Mouse (Mus musculus): ENCODE measurements around the gene Kif9.
A peak's percentile ranks its signal among the peaks of the same experiment; 100 is the strongest.

Kif9 gene

DNA sequence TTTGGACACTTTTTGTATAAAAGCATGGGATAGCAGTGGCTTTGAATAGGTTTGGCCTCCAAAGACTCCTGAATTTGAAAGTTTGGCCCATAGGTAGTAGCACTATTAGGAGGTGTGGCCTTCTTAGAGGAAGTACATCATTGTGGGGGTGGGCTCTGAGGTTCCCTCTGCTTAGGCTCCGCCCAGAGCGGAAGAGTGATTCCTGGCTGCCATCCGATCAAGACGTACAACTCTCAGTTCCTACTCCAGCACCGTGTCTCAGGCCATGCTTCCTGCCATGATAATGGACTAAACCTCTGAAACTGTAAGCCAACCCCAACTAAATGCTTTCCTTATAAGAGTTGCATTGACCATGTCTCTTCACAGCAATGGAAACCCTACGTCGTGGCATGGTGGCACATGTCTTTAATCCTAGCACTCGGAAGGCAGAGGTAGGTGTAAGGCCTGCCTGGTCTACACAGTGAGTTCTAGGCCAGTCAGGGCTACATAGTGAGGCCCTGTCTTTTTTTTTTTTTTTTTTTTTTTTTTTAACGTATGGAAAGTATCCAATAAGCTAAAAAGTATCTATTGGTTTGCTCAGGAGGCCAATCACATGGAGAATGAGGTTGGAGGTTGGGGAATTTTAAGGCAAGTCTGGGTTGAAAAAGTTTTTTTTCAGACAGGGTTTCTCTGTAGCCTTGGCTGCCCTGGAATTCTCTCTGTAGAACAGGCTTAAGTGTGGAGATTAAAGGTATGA lies 52.4 kb downstream of the Kif9 start:
- no peak for DNase-seq (ENCODE audit: low spot score in 2 of 2)

GRCm38 (mm10) chr9:110530650-110531049 lies 53.9 kb downstream of the Kif9 start:
- DNase-seq (ENCODE audit: low spot score in 2 of 2) = no peak

DNA sequence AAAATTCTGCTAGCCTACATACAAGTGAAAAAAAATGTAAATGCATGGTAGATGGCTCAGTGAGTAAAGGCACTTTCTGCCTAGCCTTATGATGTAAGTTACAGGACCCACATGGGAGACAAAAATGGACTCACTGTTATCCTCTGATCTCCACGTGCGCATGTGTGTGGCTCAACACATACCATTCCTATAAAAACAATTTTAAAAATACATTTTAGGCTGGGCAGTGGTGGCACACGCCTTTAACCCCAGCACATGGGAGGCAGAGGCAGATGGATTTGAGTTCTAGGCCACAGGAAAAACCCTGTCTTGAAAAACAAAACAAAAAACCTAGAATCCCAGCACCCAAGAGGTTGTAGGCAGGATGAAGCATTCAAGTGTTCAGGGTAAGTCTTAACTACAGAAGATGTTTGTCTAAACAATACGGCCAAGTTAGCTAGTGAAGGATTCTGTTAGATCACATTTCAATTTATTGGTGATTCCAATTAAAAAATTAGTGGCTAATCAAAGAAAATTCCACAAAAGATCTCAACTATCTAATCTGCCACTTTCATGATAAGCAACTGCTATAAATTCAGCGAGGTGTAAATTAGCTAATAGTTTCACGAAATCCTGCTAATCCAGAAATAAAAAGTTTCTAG lies 54.5 kb downstream of the Kif9 start:
- no peak for DNase-seq (ENCODE audit: low spot score in 2 of 2)

DNA sequence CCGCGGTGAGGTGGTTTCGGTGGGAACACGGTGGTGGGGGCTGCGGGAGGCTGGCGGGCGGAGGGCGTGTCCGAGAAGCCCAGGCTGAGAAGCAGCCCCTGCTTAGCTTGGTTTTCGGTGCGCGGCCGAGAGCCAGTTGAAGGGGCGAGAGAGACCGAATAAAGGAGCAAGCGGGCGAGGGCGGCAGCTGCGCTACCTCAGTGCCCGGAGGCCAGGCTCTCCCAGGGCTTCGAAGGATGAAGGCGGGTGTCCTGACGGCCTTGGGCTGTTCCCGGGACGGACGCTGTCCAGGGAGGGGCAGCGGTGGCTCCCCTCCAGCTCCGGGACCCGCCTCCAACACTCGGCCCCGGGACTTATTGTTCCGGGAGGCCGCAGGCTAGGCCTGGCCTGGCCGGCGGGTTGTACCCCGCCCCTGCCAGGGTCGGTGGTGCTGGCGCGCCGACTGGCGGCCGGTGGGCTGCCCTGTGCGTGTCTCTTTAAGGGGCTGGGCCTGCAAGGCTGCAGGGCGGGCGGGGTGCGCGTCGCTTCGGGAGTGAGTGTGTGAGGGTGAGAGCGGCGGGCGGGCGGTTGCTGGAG lies 55.2 kb downstream of the Kif9 start:
- peak; percentile 90 to 92 for DNase-seq (ENCODE audit: low spot score in 2 of 2)

GRCm38 (mm10) chr9:110532538-110533291 lies 56.0 kb downstream of the Kif9 start, which contains the start of gene Setd2:
Gene Setd2, plus strand, starts transcription at chr9:110532597.
- DNase-seq (ENCODE audit: low spot score in 2 of 2) = peak; percentile 53 to 67

DNA sequence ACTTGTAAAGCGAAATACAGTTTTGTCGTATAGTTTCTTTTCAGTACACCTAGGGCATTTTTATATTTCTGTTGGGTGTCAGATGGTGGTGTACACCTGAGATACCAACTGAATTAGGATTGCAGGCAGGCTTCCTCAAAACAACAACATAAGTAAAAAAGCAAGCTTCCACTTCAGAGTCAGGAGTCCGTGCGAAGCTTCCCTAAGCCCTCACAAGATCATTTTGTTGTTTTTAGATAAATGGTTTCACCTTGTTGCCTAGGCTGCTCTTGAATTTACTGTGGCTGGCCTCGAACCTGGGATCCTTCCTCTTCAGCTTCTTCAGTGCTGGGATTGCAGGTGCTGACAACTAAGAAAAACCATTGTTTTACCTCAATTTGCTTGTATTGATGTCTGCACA lies 56.9 kb downstream of the Kif9 start:
- DNase-seq (ENCODE audit: low spot score in 2 of 2) = no peak

- no peak for DNase-seq (ENCODE audit: low spot score in 2 of 2)
Measured at GRCm38 (mm10) chr9:110535114-110535513, 58.4 kb downstream of the Kif9 start.

DNA sequence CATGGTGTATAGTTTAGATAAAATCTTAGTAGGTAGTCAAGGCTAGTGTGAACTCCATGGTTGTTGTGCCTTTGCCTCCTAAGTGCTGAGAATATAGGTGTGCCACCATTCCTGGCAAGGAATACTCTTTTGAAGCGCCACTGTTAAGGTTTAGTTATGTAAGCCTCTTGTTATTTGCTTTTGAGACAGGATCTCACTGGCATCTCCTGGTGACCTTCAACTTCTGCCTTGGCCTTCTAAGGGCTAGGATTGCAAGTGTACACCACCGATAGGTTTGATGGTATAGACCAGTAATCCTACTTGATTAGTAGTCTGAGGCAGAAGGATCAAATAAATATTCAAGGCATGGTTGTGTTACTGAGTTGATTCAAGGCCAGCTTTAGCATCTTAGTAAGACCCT lies 59.9 kb downstream of the Kif9 start:
- DNase-seq (ENCODE audit: low spot score in 2 of 2) = no peak

- DNase-seq (ENCODE audit: low spot score in 2 of 2) = no peak
Measured at GRCm38 (mm10) chr9:110538511-110538910, 61.8 kb downstream of the Kif9 start.

GRCm38 (mm10) chr9:110541988-110542387 lies 65.2 kb downstream of the Kif9 start:
- DNase-seq (ENCODE audit: low spot score in 2 of 2) = no peak

DNA sequence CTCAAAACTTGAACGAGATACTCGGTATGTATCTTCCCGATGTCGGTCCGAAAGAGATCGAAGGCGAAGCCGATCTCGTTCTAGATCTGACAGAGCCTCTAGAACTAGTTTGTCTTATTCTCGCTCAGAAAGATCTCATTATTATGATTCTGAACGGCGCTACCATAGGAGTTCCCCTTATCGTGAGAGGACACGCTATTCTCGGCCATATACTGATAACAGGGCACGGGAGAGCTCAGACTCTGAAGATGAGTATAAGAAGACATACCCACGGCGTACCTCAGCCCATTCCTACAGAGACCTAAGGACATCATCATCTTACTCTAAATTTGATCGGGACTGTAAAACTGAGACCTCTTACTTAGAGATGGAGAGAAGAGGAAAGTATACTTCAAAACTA lies 71.5 kb downstream of the Kif9 start:
- no peak for DNase-seq (ENCODE audit: low spot score in 2 of 2)

- DNase-seq (ENCODE audit: low spot score in 2 of 2) = no peak
Measured at GRCm38 (mm10) chr9:110568309-110568708, 91.6 kb downstream of the Kif9 start.
